Mouse (Mus musculus): Measurements from ENCODE around the gene Tspan4. TPM values are rescaled to one million over a fixed set of nuclear protein-coding genes. Genes with fewer than 3 reads are reported as not detected.

Gene Tspan4
- polyA plus RNA-seq, 1 experiment from 2014 or later, result 91.2 TPM

DNA sequence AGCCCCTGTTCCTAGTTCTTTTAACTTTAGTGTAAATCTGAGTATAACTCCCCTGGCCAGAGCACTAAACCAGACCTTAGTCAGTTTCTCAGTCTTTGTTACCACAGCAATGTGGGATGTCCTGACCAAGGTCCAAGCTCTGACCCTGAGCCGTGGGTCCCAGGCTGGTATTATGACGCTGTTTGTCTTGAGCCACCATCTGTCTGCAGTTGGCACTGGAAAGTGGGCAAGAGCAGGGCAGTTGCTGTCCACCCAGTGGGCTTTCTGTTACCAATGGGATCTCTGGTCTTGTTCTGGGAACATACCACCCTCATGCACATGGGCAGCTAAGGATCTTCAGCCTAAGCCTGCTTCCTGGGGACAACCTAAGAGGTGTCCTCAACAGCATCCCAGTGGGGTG lies 67.5 kb downstream of the Tspan4 start:
- no peaks in the 10 kb centered on the region for H3K9me3 ChIP-seq (ENCODE audit: control insufficient read depth, low read length)
- peaks cover 11% of the 10 kb centered on the region for H3K4me1 ChIP-seq (replicated peaks; ENCODE audit: control insufficient read depth, insufficient read depth, low read length)
- no peak for ATAC-seq (ENCODE audit: low read depth)
- H3K27ac ChIP-seq (ENCODE audit: low read length), result no peak overlapping the region
- 89% methylated on average over 2 of the region's 2 CpGs for WGBS
- no peaks in the 10 kb centered on the region for H3K36me3 ChIP-seq (ENCODE audit: control insufficient read depth, insufficient read depth, low read length)
- no peaks in the 10 kb centered on the region for H3K27me3 ChIP-seq (ENCODE audit: control insufficient read depth, insufficient read depth, low read depth, low read length)
- H3K4me3 ChIP-seq (ENCODE audit: low read length), result no peak overlapping the region
- H3K4me2 ChIP-seq (ENCODE audit: low read depth, low read length), result no peak overlapping the region
- no peak overlapping the region for H3K9ac ChIP-seq (ENCODE audit: low read length)

Other genes with a start within 250 kb of the Tspan4 start
- 72.3 and 77.2 TPM in 2 replicates for gene Phrf1, start 246.5 kb upstream of the Tspan4 start, polyA plus RNA-seq (2015; fragmentation: Nextera tagmentation; extraction: Ambion mirVana)
- gene Irf7, start 208.8 kb upstream of the Tspan4 start, polyA plus RNA-seq (2015; fragmentation: Nextera tagmentation; extraction: Ambion mirVana), result 3.4 and 4.8 TPM in 2 replicates
- gene Cdhr5, start 198.5 kb upstream of the Tspan4 start, polyA plus RNA-seq (2015; fragmentation: Nextera tagmentation; extraction: Ambion mirVana), result 0.15 and 0.35 TPM in 2 replicates
- gene Sct, start 196.1 kb upstream of the Tspan4 start, polyA plus RNA-seq (2015; fragmentation: Nextera tagmentation; extraction: Ambion mirVana), result 2.0 and 2.6 TPM in 2 replicates
- 0.11 and 0.43 TPM in 2 replicates for gene Drd4, start 183.2 kb upstream of the Tspan4 start, polyA plus RNA-seq (2015; fragmentation: Nextera tagmentation; extraction: Ambion mirVana)
- 52.7 and 53.6 TPM in 2 replicates for gene Deaf1, start 147.6 kb upstream of the Tspan4 start, polyA plus RNA-seq (2015; fragmentation: Nextera tagmentation; extraction: Ambion mirVana)
- gene Tmem80, start 147.5 kb upstream of the Tspan4 start, polyA plus RNA-seq (2015; fragmentation: Nextera tagmentation; extraction: Ambion mirVana), result 45.1 and 50.2 TPM in 2 replicates
- gene Eps8l2, start 136.4 kb upstream of the Tspan4 start, polyA plus RNA-seq (2015; fragmentation: Nextera tagmentation; extraction: Ambion mirVana), result 37.4 and 42.6 TPM in 2 replicates
- 279 and 283 TPM in 2 replicates for gene Taldo1, start 83.0 kb upstream of the Tspan4 start, polyA plus RNA-seq (2015; fragmentation: Nextera tagmentation; extraction: Ambion mirVana)
- 54.0 and 57.0 TPM in 2 replicates for gene Gatd1, start 61.1 kb upstream of the Tspan4 start, polyA plus RNA-seq (2015; fragmentation: Nextera tagmentation; extraction: Ambion mirVana)
- gene Cend1, start 45.7 kb upstream of the Tspan4 start, polyA plus RNA-seq (2015; fragmentation: Nextera tagmentation; extraction: Ambion mirVana), result 0.79 TPM in 2 replicates
- gene Slc25a22, start 37.3 kb upstream of the Tspan4 start, polyA plus RNA-seq (2015; fragmentation: Nextera tagmentation; extraction: Ambion mirVana), result 21.7 and 24.5 TPM in 2 replicates
- 14.4 and 15.4 TPM in 2 replicates for gene Pidd1, start 31.2 kb upstream of the Tspan4 start, polyA plus RNA-seq (2015; fragmentation: Nextera tagmentation; extraction: Ambion mirVana)
- gene Rplp2, start 27.9 kb upstream of the Tspan4 start, polyA plus RNA-seq (2015; fragmentation: Nextera tagmentation; extraction: Ambion mirVana), result 1,124 and 1,266 TPM in 2 replicates
- 42.9 and 46.2 TPM in 2 replicates for gene Pnpla2, start 20.0 kb upstream of the Tspan4 start, polyA plus RNA-seq (2015; fragmentation: Nextera tagmentation; extraction: Ambion mirVana)
- gene Cracr2b, start 14.1 kb upstream of the Tspan4 start, polyA plus RNA-seq (2015; fragmentation: Nextera tagmentation; extraction: Ambion mirVana), result 39.3 and 42.0 TPM in 2 replicates
- 36.4 and 39.3 TPM in 2 replicates for gene Cd151, start 7.8 kb upstream of the Tspan4 start, polyA plus RNA-seq (2015; fragmentation: Nextera tagmentation; extraction: Ambion mirVana)
- 59.9 and 61.3 TPM in 2 replicates for gene Polr2l, start 108 bp upstream of the Tspan4 start, polyA plus RNA-seq (2015; fragmentation: Nextera tagmentation; extraction: Ambion mirVana)
- gene Chid1, start 64.6 kb downstream of the Tspan4 start, polyA plus RNA-seq (2015; fragmentation: Nextera tagmentation; extraction: Ambion mirVana), result 41.8 and 41.9 TPM in 2 replicates
- gene Ap2a2, start 86.9 kb downstream of the Tspan4 start, polyA plus RNA-seq (2015; fragmentation: Nextera tagmentation; extraction: Ambion mirVana), result 68.3 and 69.1 TPM in 2 replicates
- 0.13 and 0.21 TPM in 2 replicates for gene Muc6, start 180.1 kb downstream of the Tspan4 start, polyA plus RNA-seq (2015; fragmentation: Nextera tagmentation; extraction: Ambion mirVana)
- 0.35 and 0.48 TPM in 2 replicates for gene Muc2, start 215.1 kb downstream of the Tspan4 start, polyA plus RNA-seq (2015; fragmentation: Nextera tagmentation; extraction: Ambion mirVana)